Mouse (Mus musculus): ENCODE measurements at regions not wholly inside any gene's neighbourhood (a gene's known extent, or its start where the extent isn't known, plus 50 kb on each side); places are given as distances from the start of the nearest gene placed in this dataset.

DNA sequence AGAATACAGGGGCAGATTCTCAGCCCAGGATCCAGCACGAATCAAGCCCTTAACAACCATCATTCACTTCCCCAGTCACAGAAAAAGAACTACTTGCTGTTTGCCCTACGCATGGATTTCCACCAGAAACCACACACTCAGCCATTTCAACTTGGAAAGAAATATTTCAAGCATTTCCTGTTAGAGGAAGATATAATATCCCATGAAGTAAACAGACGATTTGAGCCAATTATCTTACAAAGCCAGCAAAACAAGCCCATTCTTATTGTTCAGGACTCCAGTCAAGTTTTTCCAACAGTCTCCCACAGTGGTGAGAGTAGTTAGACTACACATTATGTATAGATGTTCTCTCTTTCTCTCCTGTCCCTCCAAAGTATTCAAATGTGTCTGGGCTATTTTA is 324.1 kb downstream of the Rnd3 start:
- no peak for ATAC-seq (ENCODE audit: insufficient number of reproducible peaks, low FRiP score, low TSS enrichment, low read depth)
- Histone ChIP-seq H3K4me2 (no peak overlapping the region), H3K9ac (no peak overlapping the region), H3K27ac (no peak overlapping the region), H3K27me3 (no peaks in the 10 kb centered on the region), H3K4me3 (no peak overlapping the region), H3K9me3 (no peaks in the 10 kb centered on the region), H3K36me3 (no peaks in the 10 kb centered on the region), H3K4me1 (0 out of 2 replicates have a peak, but pooled peaks cover 3% of the 10 kb centered on the region)
- WGBS = 36% methylated on average over 3 of the region's 3 CpGs

DNA sequence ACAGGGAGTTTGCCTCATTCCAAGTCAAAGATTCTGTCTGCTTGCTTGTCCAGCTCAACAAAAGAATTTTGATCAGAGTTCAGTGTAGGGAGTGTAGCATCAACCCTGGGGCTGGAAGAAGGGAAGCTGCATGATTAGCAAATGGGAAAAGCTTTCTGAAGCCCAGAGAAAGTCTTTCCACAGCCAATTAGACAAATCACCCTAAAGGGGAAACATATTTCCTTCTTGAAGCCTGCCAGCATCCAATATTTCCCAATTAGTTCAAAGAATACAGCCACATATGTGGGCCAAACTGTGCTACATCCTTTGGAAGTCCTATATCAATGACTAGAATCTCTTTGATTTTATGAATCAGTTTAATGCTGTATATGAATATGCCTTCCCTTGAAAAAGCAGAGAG is 326.2 kb downstream of the Rnd3 start:
- Histone ChIP-seq H3K36me3 (no peaks in the 10 kb centered on the region), H3K27ac (no peak overlapping the region), H3K4me2 (no peak overlapping the region), H3K4me1 (0 out of 2 replicates have a peak, but pooled peaks cover 3% of the 10 kb centered on the region), H3K9me3 (no peaks in the 10 kb centered on the region), H3K27me3 (no peaks in the 10 kb centered on the region), H3K4me3 (no peak overlapping the region), H3K9ac (no peak overlapping the region)
- ATAC-seq (ENCODE audit: insufficient number of reproducible peaks, low FRiP score, low TSS enrichment, low read depth) = no peak

DNA sequence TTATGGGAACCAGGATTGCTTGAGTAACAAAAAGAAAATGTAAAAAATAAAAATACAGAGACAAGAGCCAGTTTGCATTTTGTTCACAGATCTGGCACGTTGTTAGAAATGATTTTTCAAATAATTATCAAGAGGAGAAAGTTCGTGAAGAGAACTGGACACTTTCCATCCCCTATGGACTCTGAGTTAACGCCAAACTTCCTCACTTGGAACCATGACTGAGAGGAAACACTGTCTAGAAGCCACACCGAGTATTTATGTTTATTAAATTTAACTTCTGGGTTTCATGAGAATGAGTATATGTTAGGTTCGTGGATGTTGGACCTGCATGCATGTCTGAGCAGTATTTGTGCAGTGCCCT is 329.6 kb downstream of the Rnd3 start:
- Histone ChIP-seq H3K4me3 (no peak overlapping the region), H3K36me3 (no peaks in the 10 kb centered on the region), H3K4me1 (peaks cover 11% of the 10 kb centered on the region), H3K4me2 (no peak overlapping the region), H3K27me3 (no peaks in the 10 kb centered on the region), H3K27ac (no peak overlapping the region), H3K9me3 (no peaks in the 10 kb centered on the region), H3K9ac (no peak overlapping the region)
- no peak for ATAC-seq (ENCODE audit: insufficient number of reproducible peaks, low FRiP score, low TSS enrichment, low read depth)
- 77% methylated on average over 5 of the region's 5 CpGs for WGBS

DNA sequence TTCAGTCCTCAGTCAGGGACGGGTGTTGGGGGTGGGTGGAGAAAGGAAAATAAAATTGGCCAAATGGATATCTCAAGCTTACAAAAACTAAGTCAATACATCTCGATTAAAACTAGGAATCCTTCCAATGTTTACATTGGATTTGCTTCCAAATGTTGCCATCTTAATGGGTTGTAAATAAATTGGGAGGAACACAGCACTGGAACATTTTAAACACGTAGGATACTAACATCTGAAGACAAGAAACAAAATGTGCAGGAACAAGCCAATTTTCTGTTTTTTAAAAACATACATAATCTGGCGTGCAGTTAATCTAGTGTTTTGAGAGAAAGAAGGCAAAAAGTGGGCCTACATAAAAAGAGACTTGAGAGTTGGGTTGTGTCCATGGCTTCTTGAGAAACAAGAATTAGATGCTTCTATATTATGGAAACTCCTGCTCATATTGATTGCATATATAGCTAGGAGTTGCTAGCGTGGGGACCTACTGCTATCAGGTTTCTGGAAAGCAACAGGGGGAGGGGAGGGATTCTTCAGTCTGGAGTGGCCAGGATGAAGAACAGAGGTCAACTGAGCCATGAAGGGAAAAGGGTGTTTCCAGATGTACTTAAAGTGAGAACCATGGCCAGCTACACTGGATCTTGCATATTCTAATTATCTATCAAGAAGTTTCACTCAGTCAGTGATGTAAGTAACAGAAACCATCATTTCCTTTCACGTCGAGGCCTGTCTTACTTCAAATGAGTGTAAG is 330.2 kb downstream of the Rnd3 start:
- Histone ChIP-seq H3K27me3 (no peaks in the 10 kb centered on the region), H3K4me2 (no peak overlapping the region), H3K4me3 (no peak overlapping the region), H3K36me3 (no peaks in the 10 kb centered on the region), H3K4me1 (peaks cover 14% of the 10 kb centered on the region), H3K27ac (peak overlapping the region; percentile 7; the same call in 1 of the 2 replicates), H3K9ac (no peak overlapping the region), H3K9me3 (no peaks in the 10 kb centered on the region)
- ATAC-seq (ENCODE audit: insufficient number of reproducible peaks, low FRiP score, low TSS enrichment, low read depth) = no peak
- 64% methylated on average over 7 of the region's 7 CpGs for WGBS

DNA sequence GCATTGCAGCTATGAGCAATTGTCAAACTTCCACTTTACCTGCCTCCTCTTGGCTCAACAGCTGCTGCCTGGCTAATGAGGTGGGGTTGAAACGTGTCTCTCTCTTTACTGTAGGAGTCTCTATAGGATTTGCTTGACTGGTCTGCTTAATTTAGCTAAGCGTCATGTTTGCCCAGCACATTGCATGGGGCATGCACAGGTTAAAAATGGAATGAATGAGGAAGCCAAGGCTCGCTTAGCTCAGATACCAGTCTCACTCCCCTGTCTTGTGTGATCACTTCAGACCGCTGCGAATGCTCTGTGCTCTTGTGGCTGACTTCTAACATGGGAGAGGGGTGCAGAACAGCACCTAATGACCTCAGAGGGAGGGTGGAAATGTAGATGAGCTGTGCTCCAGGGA is 332.5 kb downstream of the Rnd3 start:
- 63% methylated on average over 5 of the region's 5 CpGs for WGBS
- H3K27me3 ChIP-seq = no peaks in the 10 kb centered on the region
- no peaks in the 10 kb centered on the region for H3K36me3 ChIP-seq
- no peak overlapping the region for H3K27ac ChIP-seq
- H3K9me3 ChIP-seq = no peaks in the 10 kb centered on the region
- H3K4me2 ChIP-seq = no peak overlapping the region
- peaks cover 14% of the 10 kb centered on the region for H3K4me1 ChIP-seq
- H3K4me3 ChIP-seq = no peak overlapping the region
- no peak overlapping the region for H3K9ac ChIP-seq
- no peak for ATAC-seq (ENCODE audit: insufficient number of reproducible peaks, low FRiP score, low TSS enrichment, low read depth)

DNA sequence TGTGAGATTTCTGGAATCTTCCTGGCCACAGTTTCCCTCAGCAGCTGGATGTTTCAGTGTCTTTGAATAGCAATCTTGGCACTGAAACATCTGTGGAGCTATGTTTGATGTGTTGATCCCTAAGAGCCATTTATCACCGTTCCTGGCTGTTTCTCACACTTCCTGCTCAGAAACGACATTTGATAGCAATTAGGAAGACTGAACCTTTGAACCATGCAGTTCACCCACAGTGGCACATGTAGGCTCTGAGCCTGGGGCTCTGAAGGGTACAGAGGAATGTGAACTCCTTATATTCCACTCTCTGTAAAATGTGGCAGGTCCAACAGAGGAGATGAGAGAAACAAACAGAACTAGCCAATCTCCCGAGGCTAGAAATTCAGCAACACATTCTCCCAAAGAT is 333.4 kb downstream of the Rnd3 start:
- Histone ChIP-seq H3K27ac (peak overlapping the region; percentile 30; the same call in 1 of the 2 replicates), H3K4me1 (peaks cover 15% of the 10 kb centered on the region)
- WGBS = 4% methylated on average over 3 of the region's 3 CpGs

DNA sequence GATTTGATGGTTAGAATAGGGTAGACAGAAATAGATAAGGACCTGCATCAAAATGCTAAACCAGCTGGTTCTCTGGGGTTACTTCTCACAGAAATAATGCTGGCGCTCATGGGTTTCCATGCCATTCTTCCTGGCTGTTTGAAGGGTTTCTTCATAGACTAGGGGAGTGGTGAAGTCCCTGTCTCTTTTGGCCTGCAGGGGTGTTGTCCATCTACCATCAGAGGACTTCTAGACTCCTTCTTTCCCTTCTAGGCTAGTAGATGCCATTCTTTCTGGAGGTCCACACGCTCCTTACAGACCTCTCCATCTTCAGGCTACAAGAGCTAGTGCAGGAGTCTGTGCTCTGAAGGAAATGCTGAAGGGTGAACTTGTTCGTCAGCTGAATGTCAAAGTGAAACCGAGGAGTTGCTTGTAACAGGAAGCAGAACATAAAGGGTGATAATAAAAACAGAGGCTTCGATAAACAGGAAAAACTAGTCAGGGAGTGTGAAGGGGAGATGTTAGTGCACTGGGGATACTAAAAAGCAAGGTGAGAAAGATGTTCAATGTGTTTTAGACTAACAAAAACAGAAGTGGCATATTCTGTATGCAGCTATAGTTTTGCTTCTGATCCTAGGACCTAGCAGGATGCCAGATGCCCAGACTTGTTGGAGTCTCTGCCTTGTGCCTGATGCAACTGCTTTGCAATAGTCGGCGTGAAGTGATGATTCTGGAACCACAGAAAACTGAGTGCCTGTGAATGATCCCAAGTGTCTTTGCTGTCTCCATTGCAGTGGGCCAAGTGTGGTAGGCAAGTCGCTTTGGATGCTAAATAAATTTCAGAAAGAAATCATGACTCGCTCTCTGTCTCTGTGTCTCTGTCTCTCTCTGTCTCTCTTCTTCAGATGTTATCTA is 335.1 kb downstream of the Rnd3 start:
- Histone ChIP-seq H3K27ac (no peak overlapping the region), H3K36me3 (no peaks in the 10 kb centered on the region), H3K4me3 (no peak overlapping the region), H3K9me3 (no peaks in the 10 kb centered on the region), H3K4me1 (peaks cover 17% of the 10 kb centered on the region), H3K27me3 (no peaks in the 10 kb centered on the region), H3K9ac (no peak overlapping the region), H3K4me2 (no peak overlapping the region)
- WGBS = 66% methylated on average over 9 of the region's 9 CpGs
- no peak for ATAC-seq (ENCODE audit: insufficient number of reproducible peaks, low FRiP score, low TSS enrichment, low read depth)

More for the DNA sequence above, 333.4 kb downstream of the Rnd3 start:
- no peak for ATAC-seq (ENCODE audit: insufficient number of reproducible peaks, low FRiP score, low TSS enrichment, low read depth)
- Histone ChIP-seq H3K36me3 (no peaks in the 10 kb centered on the region), H3K4me2 (no peak overlapping the region), H3K9me3 (no peaks in the 10 kb centered on the region), H3K9ac (no peak overlapping the region), H3K27me3 (no peaks in the 10 kb centered on the region), H3K4me3 (no peak overlapping the region)

DNA sequence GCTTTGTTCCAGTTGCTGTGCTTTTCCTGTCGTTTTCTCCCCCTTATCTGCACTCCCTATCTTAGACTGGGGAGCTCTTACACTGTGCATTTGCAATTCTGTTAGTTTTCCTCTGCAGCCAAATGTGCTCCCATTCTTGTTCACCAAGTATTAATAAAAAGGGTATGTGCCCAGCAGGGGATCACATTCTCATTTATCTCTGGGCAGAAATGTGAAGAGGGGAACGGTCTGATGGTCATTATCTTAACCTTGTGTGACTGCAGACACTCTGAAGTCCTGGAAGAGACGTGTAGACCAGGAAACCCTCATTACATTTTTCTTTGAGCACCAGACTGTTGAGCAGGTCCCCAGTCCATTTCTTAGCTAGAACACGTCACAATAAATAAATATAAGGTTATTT is 336.6 kb downstream of the Rnd3 start:
- Histone ChIP-seq H3K9ac (no peak overlapping the region), H3K4me2 (no peak overlapping the region), H3K4me3 (no peak overlapping the region), H3K4me1 (peaks cover 17% of the 10 kb centered on the region), H3K27me3 (no peaks in the 10 kb centered on the region), H3K36me3 (no peaks in the 10 kb centered on the region), H3K9me3 (no peaks in the 10 kb centered on the region), H3K27ac (no peak overlapping the region)
- no peak for ATAC-seq (ENCODE audit: insufficient number of reproducible peaks, low FRiP score, low TSS enrichment, low read depth)
- 40% methylated on average over 4 of the region's 4 CpGs for WGBS

DNA sequence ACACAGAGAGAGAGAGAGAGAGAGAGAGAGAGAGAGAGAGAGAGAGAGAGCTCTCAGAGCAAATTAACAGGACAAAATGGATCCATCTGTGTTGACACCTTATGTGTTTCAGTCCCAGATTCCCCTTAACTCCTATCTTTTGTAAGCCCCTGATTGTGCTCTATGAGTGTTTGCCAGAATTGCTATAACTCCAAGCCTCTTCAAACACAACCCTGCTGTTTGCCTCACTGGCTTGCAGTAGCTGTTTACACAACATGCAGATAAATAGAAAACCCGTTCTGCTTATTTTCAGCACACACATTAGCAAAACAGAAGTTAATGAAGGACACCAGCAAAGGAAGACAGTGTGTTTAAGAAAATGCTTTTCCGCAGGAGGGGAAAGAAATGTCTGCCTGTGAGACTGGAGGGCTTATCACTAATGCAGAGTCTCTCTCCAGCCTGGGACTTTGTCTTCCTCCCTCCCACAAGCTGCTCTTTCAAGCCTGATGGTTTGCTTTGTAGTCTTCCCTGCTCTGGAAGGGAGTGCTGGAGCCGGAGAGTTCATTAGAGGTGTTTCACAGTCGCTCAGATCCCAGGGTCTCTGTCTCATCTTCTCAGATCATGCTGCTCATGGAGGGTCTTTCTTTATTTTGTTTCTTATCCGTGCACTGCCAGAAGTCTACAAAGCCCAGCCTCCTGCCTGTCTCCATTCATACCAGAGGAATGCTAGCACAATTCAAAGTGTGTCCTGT is 338.4 kb downstream of the Rnd3 start:
- H3K36me3 ChIP-seq = no peaks in the 10 kb centered on the region
- no peak overlapping the region for H3K4me2 ChIP-seq
- WGBS = 33% methylated on average over 5 of the region's 5 CpGs
- no peaks in the 10 kb centered on the region for H3K27me3 ChIP-seq
- H3K4me1 ChIP-seq = peaks cover 11% of the 10 kb centered on the region
- no peaks in the 10 kb centered on the region for H3K9me3 ChIP-seq
- H3K4me3 ChIP-seq = no peak overlapping the region
- ATAC-seq (ENCODE audit: insufficient number of reproducible peaks, low FRiP score, low TSS enrichment, low read depth) = no peak
- no peak overlapping the region for H3K9ac ChIP-seq
- 0 out of 2 replicates have a peak overlapping the region, but pooled peaks have one; percentile 8 for H3K27ac ChIP-seq

DNA sequence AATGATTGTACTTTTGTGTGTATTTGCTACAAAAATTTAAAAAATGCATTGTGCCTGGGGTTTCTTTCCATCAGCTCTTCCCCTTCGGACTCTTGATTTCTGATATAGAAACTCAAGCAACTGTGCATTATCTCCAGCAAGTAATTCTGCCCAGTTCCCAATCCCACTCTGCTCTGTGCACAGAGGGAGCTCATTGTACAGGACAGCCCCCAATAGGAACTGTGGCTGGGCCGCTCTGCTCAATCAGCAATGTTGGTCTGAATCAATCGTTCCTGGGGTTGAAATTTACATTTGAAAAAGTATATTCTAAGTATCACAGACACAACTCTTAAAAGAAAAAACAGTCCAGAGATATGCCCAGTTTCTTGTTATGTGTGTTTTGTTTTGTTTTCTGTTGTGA is 339.1 kb downstream of the Rnd3 start:
- ATAC-seq (ENCODE audit: insufficient number of reproducible peaks, low FRiP score, low TSS enrichment, low read depth) = no peak
- 68% methylated on average over 3 of the region's 3 CpGs for WGBS
- Histone ChIP-seq H3K36me3 (no peaks in the 10 kb centered on the region), H3K9me3 (no peaks in the 10 kb centered on the region), H3K27ac (no peak overlapping the region), H3K4me2 (no peak overlapping the region), H3K27me3 (no peaks in the 10 kb centered on the region), H3K4me3 (no peak overlapping the region), H3K4me1 (peaks cover 6% of the 10 kb centered on the region), H3K9ac (no peak overlapping the region)

DNA sequence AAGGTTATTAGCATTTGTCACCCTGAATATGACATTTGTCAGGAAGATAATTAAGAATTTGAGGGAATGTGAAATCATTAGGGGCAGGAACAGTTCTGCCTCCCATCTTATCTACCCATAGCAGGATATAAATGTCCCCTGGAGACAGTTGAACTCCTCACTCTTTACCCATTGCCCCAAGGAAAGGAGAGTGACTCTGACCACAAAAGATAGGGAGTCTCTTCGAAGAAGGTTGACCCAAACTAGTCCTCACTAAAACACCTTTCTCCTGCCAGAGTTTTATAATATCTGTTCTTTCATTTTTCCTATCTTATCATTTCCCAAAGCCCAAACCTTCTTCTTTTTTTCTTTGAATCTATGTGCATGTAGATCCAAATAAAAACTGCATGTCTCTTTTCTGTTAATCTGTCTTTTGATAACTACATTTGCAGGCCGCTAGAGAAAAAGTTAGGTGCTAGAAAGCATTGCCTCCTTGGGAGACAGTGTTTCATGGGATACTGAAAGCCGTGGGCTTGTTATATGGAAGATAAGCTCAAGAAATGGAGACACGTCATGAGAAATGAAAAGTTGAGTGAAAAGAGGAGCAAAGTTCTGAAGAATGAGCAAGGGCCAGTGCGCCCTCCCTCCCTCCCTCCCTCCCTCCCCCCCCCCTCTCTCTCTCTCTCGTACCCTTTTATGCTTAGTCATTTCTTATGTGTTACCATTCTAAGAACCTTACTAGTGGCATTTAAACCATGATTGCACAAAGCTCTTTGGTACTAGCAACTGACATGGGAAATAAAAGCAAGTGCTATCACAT is 341.6 kb downstream of the Rnd3 start:
- ATAC-seq (ENCODE audit: insufficient number of reproducible peaks, low FRiP score, low TSS enrichment, low read depth) = no peak

More for the DNA sequence above, 341.6 kb downstream of the Rnd3 start:
- no peak overlapping the region for H3K4me2 ChIP-seq
- peaks cover 3% of the 10 kb centered on the region; the same call in 1 of the 2 replicates for H3K4me1 ChIP-seq
- no peaks in the 10 kb centered on the region for H3K36me3 ChIP-seq
- H3K4me3 ChIP-seq = no peak overlapping the region
- H3K27ac ChIP-seq = no peak overlapping the region
- 87% methylated on average over 6 of the region's 6 CpGs for WGBS
- H3K27me3 ChIP-seq = no peaks in the 10 kb centered on the region
- no peak overlapping the region for H3K9ac ChIP-seq
- H3K9me3 ChIP-seq = no peaks in the 10 kb centered on the region

All from limb, embryonic 15.5 days (tissue).